Mouse (Mus musculus): Measurements from ENCODE around the gene Esyt2. TPM values are rescaled to one million over a fixed set of nuclear protein-coding genes. Genes with fewer than 3 reads are reported as not detected.

Gene Esyt2
- polyA plus RNA-seq (2016; fragmentation: Nextera tagmentation; extraction: Ambion mirVana), result 16.2 and 17.3 TPM in 2 replicates

DNA sequence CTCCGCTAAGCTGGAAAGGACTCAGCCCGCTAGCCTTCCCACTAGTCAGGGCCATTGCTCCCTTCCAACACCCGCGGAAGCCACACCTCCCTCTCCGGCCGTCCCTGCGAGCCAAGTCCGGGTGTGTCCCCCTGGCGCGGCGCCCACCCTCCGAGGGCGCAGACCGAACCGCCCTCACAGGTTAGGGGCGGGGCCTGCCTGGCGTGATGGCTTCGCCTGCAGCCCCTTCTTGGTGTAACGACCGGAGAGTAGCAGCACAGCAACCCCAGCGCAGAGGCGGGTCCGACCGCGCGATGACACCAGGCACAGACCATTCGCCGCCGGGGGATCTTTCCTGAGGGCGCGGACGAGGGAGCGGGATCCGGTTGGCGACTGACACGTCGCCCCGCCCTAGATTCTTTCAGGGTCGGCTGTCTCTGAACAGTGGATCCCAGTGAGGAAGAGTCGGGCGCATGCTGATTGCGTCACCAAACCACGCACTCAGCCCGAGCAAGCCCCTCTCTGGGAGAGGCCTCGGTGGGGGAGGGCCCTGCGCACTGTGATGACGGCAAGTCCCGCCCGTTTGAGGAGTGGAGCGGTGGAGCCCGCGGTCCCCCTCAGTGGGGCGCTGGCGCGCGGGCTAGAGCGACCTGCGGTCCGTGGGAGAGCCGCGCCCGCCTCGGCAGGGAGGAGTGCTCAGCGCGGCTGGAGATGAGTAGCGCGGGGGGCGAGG lies at the start of gene Esyt2:
Esyt2 (plus strand) TSS at position 544 of the 712 bp plus-strand sequence.
- Histone ChIP-seq H3K27ac (peak within 1 kb of the TSS; percentile 97), H3K9ac (peak within 1 kb of the TSS; percentile 97), H3K4me2 (peak within 1 kb of the TSS; percentile 91), H3K27me3 (replicated peaks) (no peaks in the 10 kb centered on the region), H3K4me1 (peaks cover 63% of the 10 kb centered on the region), H3K4me3 (peak within 1 kb of the TSS; percentile 91), H3K36me3 (no peaks in the 10 kb centered on the region), H3K9me3 (replicated peaks) (no peaks in the 10 kb centered on the region)
- peak; percentile 91 for ATAC-seq
- under 1% methylated on average over 67 of the region's 68 CpGs for WGBS (ENCODE audit: insufficient replicate concordance)

GRCm38 (mm10) chr12:116231612-116232011 lies 49.4 kb upstream of the Esyt2 start:
- Histone ChIP-seq H3K27ac (no peak overlapping the region), H3K4me3 (no peak overlapping the region), H3K27me3 (replicated peaks) (no peaks in the 10 kb centered on the region), H3K4me1 (peaks cover 1% of the 10 kb centered on the region; the same call in 1 of the 2 replicates), H3K4me2 (no peak overlapping the region), H3K9me3 (replicated peaks) (no peaks in the 10 kb centered on the region), H3K9ac (no peak overlapping the region), H3K36me3 (no peaks in the 10 kb centered on the region)
- no peak for ATAC-seq
- WGBS (ENCODE audit: insufficient replicate concordance), result 81% methylated on average over 12 of the region's 12 CpGs

- no peaks in the 10 kb centered on the region for H3K9me3 ChIP-seq (replicated peaks)
- peaks cover 3% of the 10 kb centered on the region; the same call in 1 of the 2 replicates for H3K4me1 ChIP-seq
- no peak overlapping the region for H3K4me3 ChIP-seq
- no peak overlapping the region for H3K4me2 ChIP-seq
- ATAC-seq, result no peak
- no peak overlapping the region for H3K9ac ChIP-seq
- 79% methylated on average over 1 of the region's 1 CpGs for WGBS (ENCODE audit: insufficient replicate concordance)
- H3K36me3 ChIP-seq, result no peaks in the 10 kb centered on the region
- H3K27ac ChIP-seq, result no peak overlapping the region
- no peaks in the 10 kb centered on the region for H3K27me3 ChIP-seq (replicated peaks)
Observed at GRCm38 (mm10) chr12:116232061-116232460, 48.9 kb upstream of the Esyt2 start.

- peak; percentile 21; the same call in 1 of the 2 replicates for ATAC-seq
- H3K4me3 ChIP-seq, result no peak overlapping the region
- peaks cover 3% of the 10 kb centered on the region; the same call in 1 of the 2 replicates for H3K4me1 ChIP-seq
- 65% methylated on average over 4 of the region's 4 CpGs for WGBS (ENCODE audit: insufficient replicate concordance)
- H3K4me2 ChIP-seq, result no peak overlapping the region
- H3K36me3 ChIP-seq, result no peaks in the 10 kb centered on the region
- no peak overlapping the region for H3K9ac ChIP-seq
- no peaks in the 10 kb centered on the region for H3K27me3 ChIP-seq (replicated peaks)
- H3K9me3 ChIP-seq (replicated peaks), result no peaks in the 10 kb centered on the region
- H3K27ac ChIP-seq, result no peak overlapping the region
Observed at GRCm38 (mm10) chr12:116235356-116235755, 45.6 kb upstream of the Esyt2 start.

DNA sequence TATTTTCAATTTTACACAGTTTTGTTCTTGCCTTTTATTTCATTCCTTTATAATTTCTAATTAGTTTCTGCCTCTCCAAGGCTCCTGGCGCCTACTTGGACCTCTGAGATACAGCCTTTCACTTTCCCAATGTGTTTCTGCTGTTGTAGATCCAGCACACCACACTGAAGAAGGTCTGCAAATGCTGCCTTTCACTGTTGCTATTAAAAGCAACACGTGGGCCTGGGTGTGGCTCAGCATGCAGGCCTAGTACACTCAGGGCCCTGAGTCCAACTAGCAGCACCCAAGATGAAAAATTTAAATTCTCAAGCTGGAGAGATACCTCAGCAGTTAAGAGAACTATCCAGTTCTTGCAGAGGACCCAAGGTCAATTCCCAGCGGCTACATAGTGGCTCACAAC lies 44.3 kb upstream of the Esyt2 start:
- no peak overlapping the region for H3K4me3 ChIP-seq
- H3K36me3 ChIP-seq, result no peaks in the 10 kb centered on the region
- H3K9ac ChIP-seq, result no peak overlapping the region
- WGBS (ENCODE audit: insufficient replicate concordance), result 70% methylated on average over 3 of the region's 3 CpGs
- peaks cover 3% of the 10 kb centered on the region; the same call in 1 of the 2 replicates for H3K4me1 ChIP-seq
- no peaks in the 10 kb centered on the region for H3K27me3 ChIP-seq (replicated peaks)
- no peaks in the 10 kb centered on the region for H3K9me3 ChIP-seq (replicated peaks)
- no peak overlapping the region for H3K4me2 ChIP-seq
- no peak for ATAC-seq
- H3K27ac ChIP-seq, result no peak overlapping the region

GRCm38 (mm10) chr12:116238370-116238769 lies 42.6 kb upstream of the Esyt2 start:
- Histone ChIP-seq H3K9me3 (replicated peaks) (no peaks in the 10 kb centered on the region), H3K27ac (no peak overlapping the region), H3K4me1 (peaks cover 3% of the 10 kb centered on the region; the same call in 1 of the 2 replicates), H3K4me2 (no peak overlapping the region), H3K4me3 (no peak overlapping the region), H3K9ac (no peak overlapping the region), H3K27me3 (replicated peaks) (no peaks in the 10 kb centered on the region), H3K36me3 (no peaks in the 10 kb centered on the region)
- ATAC-seq, result no peak

- no peak for ATAC-seq
- Histone ChIP-seq H3K36me3 (no peaks in the 10 kb centered on the region), H3K9ac (no peak overlapping the region), H3K27me3 (replicated peaks) (no peaks in the 10 kb centered on the region), H3K9me3 (replicated peaks) (no peaks in the 10 kb centered on the region), H3K27ac (no peak overlapping the region), H3K4me1 (peaks cover 3% of the 10 kb centered on the region; the same call in 1 of the 2 replicates), H3K4me2 (no peak overlapping the region), H3K4me3 (no peak overlapping the region)
- WGBS (ENCODE audit: insufficient replicate concordance), result 69% methylated on average over 3 of the region's 3 CpGs
Observed at GRCm38 (mm10) chr12:116238803-116239202, 42.2 kb upstream of the Esyt2 start.

- Histone ChIP-seq H3K36me3 (peaks cover 15% of the 10 kb centered on the region; the same call in 1 of the 2 replicates), H3K27me3 (replicated peaks) (no peaks in the 10 kb centered on the region), H3K9me3 (replicated peaks) (no peaks in the 10 kb centered on the region), H3K4me2 (no peak overlapping the region), H3K9ac (no peak overlapping the region), H3K4me3 (no peak overlapping the region), H3K4me1 (no peaks in the 10 kb centered on the region), H3K27ac (no peak overlapping the region)
- WGBS (ENCODE audit: insufficient replicate concordance), result 58% methylated on average over 1 of the region's 1 CpGs
- ATAC-seq, result no peak
Observed at GRCm38 (mm10) chr12:116244601-116245000, 36.4 kb upstream of the Esyt2 start.

DNA sequence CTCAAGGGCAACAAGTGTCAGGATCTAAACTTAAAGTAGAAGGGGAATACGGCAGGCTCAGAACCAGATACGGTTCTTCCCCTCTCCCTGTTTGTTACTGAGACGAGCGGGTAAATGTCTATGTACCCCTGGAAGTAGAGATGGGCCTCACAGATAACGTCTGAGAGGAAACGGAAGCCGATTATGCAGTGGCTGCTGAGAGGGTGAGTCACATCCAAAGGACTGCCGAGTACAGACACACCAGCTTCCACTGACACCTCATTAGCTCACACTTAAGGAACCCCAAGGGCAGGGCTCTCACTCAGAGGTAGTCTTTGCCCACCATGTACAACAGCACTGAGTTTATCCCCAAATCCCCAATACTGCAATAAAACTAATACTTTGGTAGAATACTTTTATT lies 26.3 kb upstream of the Esyt2 start:
- Histone ChIP-seq H3K4me3 (no peak overlapping the region), H3K4me1 (peaks cover 25% of the 10 kb centered on the region), H3K4me2 (no peak overlapping the region), H3K9ac (no peak overlapping the region), H3K27me3 (replicated peaks) (no peaks in the 10 kb centered on the region), H3K36me3 (peaks cover 13% of the 10 kb centered on the region), H3K27ac (no peak overlapping the region), H3K9me3 (replicated peaks) (no peaks in the 10 kb centered on the region)
- 20% methylated on average over 8 of the region's 8 CpGs for WGBS (ENCODE audit: insufficient replicate concordance)
- peak; percentile 43; the same call in 1 of the 2 replicates for ATAC-seq

DNA sequence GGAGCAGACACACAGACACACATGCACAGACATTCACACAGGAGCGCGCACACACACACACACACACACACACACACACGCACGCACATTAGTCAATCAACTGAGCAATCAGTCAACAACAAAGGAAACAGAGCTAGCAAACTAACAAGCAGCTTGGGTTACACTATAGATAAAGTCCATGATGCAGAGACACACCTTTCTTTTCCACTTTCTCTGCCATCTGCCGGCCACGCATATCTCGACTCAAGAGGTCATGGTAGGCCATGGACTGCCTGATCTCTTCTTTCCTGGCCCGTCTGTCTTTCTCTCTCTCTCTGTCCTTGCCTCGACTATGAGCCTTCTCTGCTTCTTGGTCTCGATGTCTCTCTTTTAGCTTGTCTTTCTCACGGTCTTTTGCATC lies 25.4 kb upstream of the Esyt2 start:
- no peak overlapping the region for H3K4me2 ChIP-seq
- no peak overlapping the region for H3K27ac ChIP-seq
- H3K4me1 ChIP-seq, result peaks cover 25% of the 10 kb centered on the region
- peak; percentile 68 for ATAC-seq
- no peak overlapping the region for H3K4me3 ChIP-seq
- no peaks in the 10 kb centered on the region for H3K27me3 ChIP-seq (replicated peaks)
- WGBS (ENCODE audit: insufficient replicate concordance), result 65% methylated on average over 11 of the region's 11 CpGs
- H3K9ac ChIP-seq, result no peak overlapping the region
- no peaks in the 10 kb centered on the region for H3K9me3 ChIP-seq (replicated peaks)
- H3K36me3 ChIP-seq, result peaks cover 13% of the 10 kb centered on the region

DNA sequence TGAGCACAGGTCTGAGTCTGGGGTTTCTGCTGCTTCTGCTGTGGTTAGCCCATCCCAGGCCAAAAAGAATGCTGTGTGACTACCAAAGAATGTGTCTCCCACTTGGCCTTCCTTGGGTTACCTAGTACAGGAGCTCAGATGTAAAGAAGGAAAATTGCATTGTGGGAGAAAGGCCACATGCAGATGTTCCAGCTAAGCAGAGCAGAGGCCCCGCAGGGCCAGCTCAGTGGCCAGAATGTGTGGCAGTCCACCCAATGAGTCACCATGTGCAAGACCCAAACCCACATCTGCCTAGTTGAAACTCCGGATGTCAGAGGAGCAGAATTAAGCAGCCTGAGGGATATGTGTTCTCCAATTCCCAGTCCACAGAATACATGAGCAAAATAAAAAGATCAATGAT lies 22.7 kb upstream of the Esyt2 start:
- Histone ChIP-seq H3K9me3 (replicated peaks) (no peaks in the 10 kb centered on the region), H3K4me3 (no peak overlapping the region), H3K27ac (no peak overlapping the region), H3K36me3 (peaks cover 7% of the 10 kb centered on the region; the same call in 1 of the 2 replicates), H3K4me2 (no peak overlapping the region), H3K9ac (no peak overlapping the region), H3K4me1 (peaks cover 36% of the 10 kb centered on the region), H3K27me3 (replicated peaks) (no peaks in the 10 kb centered on the region)
- 74% methylated on average over 2 of the region's 2 CpGs for WGBS (ENCODE audit: insufficient replicate concordance)
- no peak for ATAC-seq

- WGBS (ENCODE audit: insufficient replicate concordance), result 4% methylated on average over 47 of the region's 47 CpGs
- H3K9ac ChIP-seq, result peak within 1 kb of the TSS; percentile 79
- no peaks in the 10 kb centered on the region for H3K27me3 ChIP-seq (replicated peaks)
- peak within 1 kb of the TSS; percentile 94 for H3K4me2 ChIP-seq
- H3K36me3 ChIP-seq, result no peaks in the 10 kb centered on the region
- peak within 1 kb of the TSS; percentile 69 for H3K4me3 ChIP-seq
- peaks cover 35% of the 10 kb centered on the region for H3K4me1 ChIP-seq
- H3K9me3 ChIP-seq (replicated peaks), result no peaks in the 10 kb centered on the region
- ATAC-seq, result peak; percentile 97
- peak within 1 kb of the TSS; percentile 65; the same call in 1 of the 2 replicates for H3K27ac ChIP-seq
Observed at GRCm38 (mm10) chr12:116262555-116263341, 18.2 kb upstream of the Esyt2 start, which contains the start of gene Wdr60. TSS of gene Wdr60 (minus strand) at chr12:116263022.
